Mouse (Mus musculus) left cerebral cortex, adult 8-10 months (tissue): ENCODE results near the gene Gm5916. TPM values are rescaled to one million over a fixed set of nuclear protein-coding genes. Genes with fewer than 3 reads are reported as not detected.

Experiments used
- DNase-seq, 2 experiments: peaks; one replicate each; pipeline ENCODE4 v3.0.0; 2022; ENCODE audit warnings: low spot score in 2 of 2
- total RNA-seq, 4 experiments: library from RNA; stranded (reverse); gene quantifications; 2 replicates each; pipeline ENCODE4 v1.2.4; 2022

Gene Gm5916
- not detected for total RNA-seq

GRCm38 (mm10) chr9:36128679-36129078 lies at the start of gene Gm5916:
TSS of gene Gm5916 (minus strand) at chr9:36128779.
- DNase-seq, result no peak

Other genes starting within 250 kb of the Gm5916 start
- under 1 TPM in 2 of 4 experiments, not detected in 2; 0.17 to 0.19 TPM for gene 9230113P08Rik, start 220.4 kb downstream of the Gm5916 start, total RNA-seq